Mouse (Mus musculus) olfactory bulb, adult 2 months (tissue): ENCODE data around the gene Hspb6.

ENCODE experiments used
- CTCF ChIP-seq: fragments of 200-500 bp; IDR thresholded peaks from 2 replicates; pipeline ENCODE4 v1.5.1; 2012; ENCODE audit warnings: low read depth, mild to moderate bottlenecking, low read length, moderate library complexity; ENCODE audit not compliant: insufficient read depth
- POLR2A ChIP-seq: fragments of 200-500 bp; IDR thresholded peaks from 2 replicates; pipeline ENCODE4 v1.6.1; 2012; ENCODE audit warnings: mild to moderate bottlenecking, low read depth, low read length, moderate library complexity; ENCODE audit not compliant: insufficient read depth

DNA sequence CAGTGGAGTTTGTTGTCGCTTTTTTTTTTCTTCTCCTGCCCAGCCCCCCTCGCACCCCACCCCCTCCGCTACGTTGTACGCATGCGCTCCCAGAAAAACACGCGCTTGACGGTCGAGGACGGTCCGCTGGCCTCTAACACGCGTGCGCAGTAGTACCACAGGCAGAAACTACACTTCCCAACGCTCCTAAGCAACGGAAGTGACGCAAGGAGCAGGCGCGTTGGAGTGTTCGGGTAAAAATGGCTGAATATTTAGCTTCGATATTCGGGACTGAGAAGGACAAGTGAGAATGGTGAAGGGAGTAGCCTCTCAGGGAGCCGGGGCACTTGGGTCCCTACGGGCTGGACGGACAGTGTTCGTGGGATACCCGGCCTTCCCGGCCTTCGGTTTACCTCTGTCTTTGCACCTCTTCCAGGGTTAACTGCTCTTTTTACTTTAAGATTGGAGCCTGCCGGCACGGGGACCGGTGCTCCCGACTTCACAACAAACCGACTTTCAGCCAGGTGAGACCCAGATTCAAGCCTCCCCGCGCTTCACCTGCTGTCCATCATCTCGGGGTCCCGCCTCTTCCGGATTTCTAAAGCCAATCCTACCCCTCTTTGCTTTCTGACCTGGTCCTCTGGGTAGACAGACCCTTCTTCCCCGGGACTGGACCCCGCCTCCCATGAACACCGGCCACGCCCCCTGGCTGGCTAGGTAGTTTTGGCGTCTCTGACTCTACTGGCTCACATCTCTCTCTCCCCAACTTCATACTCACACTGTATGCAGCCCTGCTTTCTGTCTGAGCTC lies 11.3 kb downstream of the Hspb6 start, which contains the start of the genes U2af1l4, Gm49396 and Psenen:
- TF ChIP-seq CTCF (no peak), POLR2A (no peak; the same call in 1 of the 2 replicates)
